ENCODE assay signal across 23 mouse cellular contexts in the genomic region with DNA sequence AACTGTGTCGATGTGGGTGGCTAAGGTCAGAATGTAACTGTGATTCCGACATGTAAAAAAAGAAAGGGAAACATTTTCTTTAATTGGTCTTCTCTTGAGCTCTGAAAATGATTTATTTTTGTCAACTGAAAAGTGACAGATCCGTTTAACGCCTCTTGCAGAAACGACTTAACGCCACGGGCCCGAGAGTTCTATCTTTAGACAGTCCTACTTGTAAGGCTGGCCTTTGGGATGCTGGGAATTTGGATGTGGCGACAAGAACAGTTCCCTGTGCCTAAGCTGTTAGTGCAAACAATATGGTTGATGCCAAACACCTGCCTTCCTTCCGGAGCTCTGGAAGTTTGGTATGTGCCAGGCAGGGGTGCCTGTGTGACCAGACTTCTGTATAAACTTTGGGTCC.
"Had no signal": no experiment of that assay in that cellular context is flagged by ENCODE, and none has a peak within 500 bp of the region (broad histone marks: within the 10 kb centered on the region; RNA-seq: fewer than 3 reads in every experiment).

No protein-coding gene starts in this region.

- H3K27ac ChIP-seq: hindbrain, embryonic 13.5 days; hindbrain, embryonic 15.5 days; hindbrain, postnatal 0 days; kidney, embryonic 15.5 days; kidney, postnatal 0 days; limb, embryonic 12.5 days had no signal

- ATAC-seq: forebrain, postnatal 0 days; hindbrain, postnatal 0 days; intestine, embryonic 16.5 days had no signal

- H3K4me2 ChIP-seq: heart, embryonic 12.5 days; hindbrain, embryonic 13.5 days; hindbrain, embryonic 15.5 days; kidney, embryonic 15.5 days; limb, embryonic 12.5 days; liver, embryonic 11.5 days had no signal

- H3K36me3 ChIP-seq: heart, embryonic 12.5 days; hindbrain, embryonic 13.5 days; hindbrain, embryonic 15.5 days; kidney, embryonic 15.5 days; limb, embryonic 12.5 days had no signal

- H3K4me3 ChIP-seq: heart, embryonic 12.5 days; hindbrain, embryonic 13.5 days; hindbrain, embryonic 15.5 days; kidney, embryonic 15.5 days; limb, embryonic 12.5 days had no signal

- H3K9ac ChIP-seq: forebrain, postnatal 0 days; heart, embryonic 12.5 days; hindbrain, embryonic 13.5 days; hindbrain, embryonic 15.5 days; kidney, embryonic 15.5 days; limb, embryonic 12.5 days had no signal

- DNase-seq: forebrain, postnatal 0 days; gastrocnemius, postnatal 14 days; gastrocnemius, postnatal 36 days; heart, adult 18-20 months; heart, postnatal 10 days; kidney, adult 11 months; kidney, adult 2 months; kidney, adult 9 months; kidney, postnatal 14 days; kidney, postnatal 36 days; layer of hippocampus, adult 9-11 months; layer of hippocampus, postnatal 36 days; left cerebral cortex, postnatal 4 days; liver had no signal

- H3K4me1 ChIP-seq: heart, embryonic 12.5 days; hindbrain, embryonic 13.5 days; hindbrain, embryonic 15.5 days; kidney, embryonic 15.5 days had no signal

- H3K27me3 ChIP-seq: heart, embryonic 12.5 days; hindbrain, embryonic 13.5 days; hindbrain, embryonic 15.5 days; kidney, embryonic 15.5 days; limb, embryonic 12.5 days had no signal

- H3K9me3 ChIP-seq: hindbrain, embryonic 13.5 days; hindbrain, embryonic 15.5 days; kidney, embryonic 15.5 days; limb, embryonic 12.5 days had no signal
